Mouse (Mus musculus): ENCODE measurements around the gene Eya3.

DNA sequence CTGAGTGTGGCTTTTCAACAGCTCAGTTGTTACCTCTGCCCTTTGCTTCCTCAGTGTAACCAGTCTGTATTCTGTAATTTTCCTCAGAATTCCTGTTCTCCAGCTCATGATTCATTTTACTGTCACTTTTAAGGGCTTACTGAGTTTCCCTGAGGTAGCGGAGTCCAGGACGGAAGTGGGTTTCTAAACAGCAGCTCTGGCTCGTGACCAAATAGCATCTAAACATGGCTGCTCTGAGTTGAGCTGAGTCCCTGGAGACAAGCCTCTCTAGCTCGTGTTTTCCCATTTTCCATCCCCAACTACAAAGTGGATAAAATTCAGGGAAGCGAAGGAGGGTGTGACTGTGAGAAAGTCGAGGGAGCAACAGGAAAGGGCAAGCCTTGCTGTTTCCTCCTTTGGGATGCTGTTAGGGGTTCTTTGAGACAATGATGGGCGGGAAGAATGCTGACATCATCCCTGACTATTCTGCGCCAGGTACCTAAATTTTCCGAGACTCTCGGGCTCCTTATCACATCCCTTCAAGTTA, 19.9 kb upstream of the Eya3 start:
- TF ChIP-seq ETS1 (conservative IDR thresholded peaks at IDR 0.05; ENCODE audit: low read depth, low read length): no peak
- TF ChIP-seq ELF1 (IDR thresholded peaks at IDR 0.05; ENCODE audit: low read depth, low read length): no peak
- no peak for TF ChIP-seq JUN (IDR thresholded peaks at IDR 0.05; ENCODE audit: insufficient read depth, low read depth, low read length)
- TF ChIP-seq RCOR1 (conservative IDR thresholded peaks at IDR 0.05; ENCODE audit: low read depth, low read length): no peak
- no peak for TF ChIP-seq POLR2A (IDR thresholded peaks at IDR 0.05; ENCODE audit: low read depth, low read length)
- TF ChIP-seq CTCF (conservative IDR thresholded peaks at IDR 0.05 in 1 of 2, IDR thresholded peaks at IDR 0.05 in 1 of 2; ENCODE audit: low read depth in 2 of 2, low read length in 2 of 2): no peak
- no peak for TF ChIP-seq EP300 (IDR thresholded peaks at IDR 0.05; ENCODE audit: low read length)
- TF ChIP-seq BHLHE40 (IDR thresholded peaks at IDR 0.05; ENCODE audit: low read depth, low read length): no peak
- no peak for TF ChIP-seq CHD2 (IDR thresholded peaks at IDR 0.05; ENCODE audit: low read length)
- TF ChIP-seq ZKSCAN1 (IDR thresholded peaks at IDR 0.05; ENCODE audit: borderline replicate concordance, low read depth, low read length): no peak
